Mouse (Mus musculus) ZHBTc4 (cell line): Measurements from ENCODE around the gene Snx8.

Experiments used
- DNase-seq: peaks from one replicate; pipeline ENCODE4 v3.0.0-alpha.2; 2011; ENCODE audit warnings: low read depth, low spot score

Gene Snx8

GRCm38 (mm10) chr5:140346050-140346449 lies 43.0 kb downstream of the Snx8 start:
- no peak for DNase-seq

- DNase-seq = no peak
These were observed 43.8 kb downstream of the Snx8 start for GRCm38 (mm10) chr5:140345244-140345643.

DNA sequence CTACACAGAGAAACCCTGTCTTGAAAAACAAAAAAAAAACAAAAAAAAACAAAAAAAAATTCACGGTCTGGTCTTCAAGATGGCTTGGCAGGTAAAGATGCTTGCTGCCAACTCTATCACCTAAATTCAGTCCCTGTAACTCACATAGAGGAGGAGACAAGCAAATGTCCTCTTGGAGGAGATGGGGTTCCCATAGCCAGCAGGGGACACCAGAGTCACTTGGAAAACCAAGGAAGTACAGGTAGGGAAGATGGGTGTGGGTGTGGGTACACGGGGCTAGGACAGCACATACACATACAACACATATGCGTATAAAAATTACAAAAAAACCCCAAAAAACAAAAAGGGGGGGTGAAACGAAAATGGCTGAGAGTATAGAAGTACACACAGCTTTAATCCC lies 46.2 kb downstream of the Snx8 start:
- no peak for DNase-seq

- DNase-seq = no peak
These were observed 49.2 kb downstream of the Snx8 start for GRCm38 (mm10) chr5:140339836-140340235.

GRCm38 (mm10) chr5:140338779-140339178 lies 50.3 kb downstream of the Snx8 start:
- DNase-seq = peak; percentile 47

DNA sequence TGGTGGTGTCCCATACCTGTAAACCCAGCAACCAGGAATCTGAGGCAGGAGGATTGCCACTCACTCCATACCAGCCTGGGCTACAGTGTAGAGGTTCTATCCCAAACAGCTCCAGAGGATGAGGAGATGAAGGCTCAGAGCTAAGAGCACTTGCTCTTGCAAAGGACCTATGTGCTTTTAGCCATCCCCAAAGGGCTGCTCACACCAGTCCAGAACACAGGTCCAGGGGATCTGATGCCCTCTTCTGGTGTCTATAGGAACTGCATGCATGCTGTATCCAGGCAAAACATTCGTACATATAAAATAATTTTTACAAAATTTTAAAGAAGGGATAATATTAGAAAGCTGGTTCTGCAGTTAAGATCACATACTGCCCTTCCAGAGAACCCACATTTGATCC lies 52.4 kb downstream of the Snx8 start:
- DNase-seq = peak; percentile 61

DNA sequence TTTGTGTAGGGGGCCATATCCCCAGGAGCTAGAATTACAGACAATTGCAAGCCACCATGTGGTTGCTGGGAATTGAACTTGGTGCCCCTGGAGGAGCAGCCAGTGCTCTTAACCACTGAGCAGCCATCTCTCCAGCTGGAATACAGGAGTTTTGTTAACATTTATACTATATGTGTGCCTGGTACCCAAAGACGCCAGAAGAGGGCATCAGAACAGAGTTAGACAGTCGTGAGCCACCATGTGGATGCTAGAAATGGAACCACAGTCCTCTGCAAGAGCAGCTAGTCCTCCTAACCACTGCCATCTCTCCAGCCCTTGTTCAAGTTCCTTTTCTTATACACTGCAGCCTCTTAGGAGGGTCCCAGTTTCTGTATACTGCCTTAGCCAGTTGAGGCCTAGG lies 55.4 kb downstream of the Snx8 start:
- peak; percentile 74 for DNase-seq

- DNase-seq = peak; percentile 76
These were observed 56.5 kb downstream of the Snx8 start for GRCm38 (mm10) chr5:140332519-140332918.

DNA sequence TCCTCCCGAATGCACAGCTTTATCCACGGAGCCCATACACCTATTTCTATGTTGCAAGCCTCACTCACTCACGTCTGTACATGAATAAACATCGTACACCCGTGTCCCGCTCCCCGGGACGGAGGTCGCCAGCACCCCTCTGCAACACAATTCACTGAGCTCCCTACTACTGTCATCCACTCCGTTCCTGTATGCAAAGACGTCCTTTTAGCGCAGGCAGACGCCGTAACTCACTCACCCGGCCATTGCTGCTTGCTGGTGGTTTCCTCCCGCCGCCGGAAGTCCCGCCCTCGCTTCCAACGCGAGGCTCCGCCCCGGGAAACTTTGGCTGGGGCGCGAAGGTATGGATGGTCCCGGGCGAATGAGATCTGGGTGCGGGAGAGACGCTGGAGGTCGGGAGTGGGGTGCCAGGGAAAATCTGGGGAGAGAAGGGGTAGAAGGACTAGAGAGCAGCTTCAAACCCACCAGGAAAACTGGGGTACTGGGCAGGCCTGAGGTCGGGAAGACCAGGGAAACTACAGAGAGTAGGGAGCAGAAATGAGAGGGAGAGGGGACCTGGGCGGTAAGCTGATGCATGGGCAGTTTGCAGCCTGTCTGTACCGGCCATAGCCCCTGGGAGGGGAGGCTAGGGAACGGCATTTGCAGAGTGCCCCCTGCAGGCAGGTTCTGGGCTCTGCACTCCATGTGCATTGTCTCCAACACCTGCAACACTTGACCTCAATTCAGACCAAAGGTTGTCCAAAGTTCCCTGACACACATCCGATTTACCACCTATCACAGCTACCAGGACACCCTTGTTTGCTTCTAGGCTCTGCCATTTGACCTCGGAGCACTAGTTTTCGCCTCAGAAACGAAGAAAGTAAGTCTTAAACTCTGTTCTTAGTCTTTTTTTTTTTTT lies 57.2 kb downstream of the Snx8 start, which contains the start of gene Mrm2:
TSS of gene Mrm2 (minus strand) at position 284 of the 898 bp plus-strand sequence.
- peak; percentile 97 for DNase-seq

DNA sequence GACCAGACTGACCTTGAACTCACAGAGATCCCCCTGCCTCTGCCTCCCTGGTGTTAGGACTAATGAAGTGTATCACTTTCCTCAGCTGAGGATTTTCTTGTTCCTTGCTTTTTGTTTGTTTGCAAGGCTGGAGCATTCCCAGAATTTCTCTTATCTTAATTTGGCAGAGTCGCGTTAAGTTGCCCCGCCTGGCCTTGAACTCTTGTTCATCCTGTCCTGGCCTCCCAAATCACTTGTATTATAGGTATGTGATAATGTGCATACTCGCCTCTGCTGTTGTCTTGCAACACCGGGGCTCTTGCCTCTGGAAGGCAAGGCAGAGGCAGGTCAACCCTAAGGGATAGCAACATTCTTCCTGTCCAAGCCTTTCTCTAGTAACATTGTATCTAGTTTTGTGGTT lies 65.0 kb downstream of the Snx8 start:
- DNase-seq = peak; percentile 65

- no peak for DNase-seq
These were observed 67.1 kb downstream of the Snx8 start for GRCm38 (mm10) chr5:140321756-140322575.

DNA sequence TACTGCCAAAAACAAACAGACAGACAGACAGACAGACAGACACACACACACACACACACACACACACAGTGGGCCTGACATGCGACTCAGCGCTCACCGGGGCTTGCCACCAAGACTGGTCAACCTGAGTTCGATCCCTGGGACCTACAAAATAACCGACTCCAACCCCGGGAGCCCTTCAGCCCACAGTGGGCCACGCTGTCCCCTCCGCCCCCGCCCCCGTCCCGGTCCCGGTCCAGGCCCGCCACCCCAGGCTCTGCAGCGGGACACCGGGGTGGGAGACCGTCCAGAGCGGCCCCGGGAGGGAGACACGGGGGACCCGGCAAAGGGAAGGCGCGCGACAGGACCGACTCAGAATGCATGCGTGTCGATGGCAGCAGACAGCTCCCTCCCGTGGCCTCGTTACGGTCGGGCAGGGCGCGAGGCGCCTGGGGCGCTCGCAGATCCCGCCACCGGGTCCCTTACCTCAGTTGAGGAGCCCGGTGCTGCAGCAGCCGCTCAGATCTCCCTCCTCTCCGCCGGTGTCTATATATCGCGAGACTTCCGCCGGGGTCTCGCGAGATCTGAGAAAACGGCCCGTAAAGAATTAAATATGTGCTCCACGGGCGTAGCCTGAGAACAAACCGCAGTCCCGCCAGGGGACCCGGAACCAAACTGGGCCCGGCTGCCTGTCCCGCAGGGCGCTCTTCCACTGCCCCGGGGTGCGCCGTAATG lies 67.9 kb downstream of the Snx8 start, which contains the start of the genes Mad1l1 and Nudt1:
TSS of gene Mad1l1 (minus strand) at position 511 of the 714 bp plus-strand sequence.
TSS of gene Nudt1 (plus strand) at position 615 of the 714 bp plus-strand sequence.
- DNase-seq = peak; percentile 99

DNA sequence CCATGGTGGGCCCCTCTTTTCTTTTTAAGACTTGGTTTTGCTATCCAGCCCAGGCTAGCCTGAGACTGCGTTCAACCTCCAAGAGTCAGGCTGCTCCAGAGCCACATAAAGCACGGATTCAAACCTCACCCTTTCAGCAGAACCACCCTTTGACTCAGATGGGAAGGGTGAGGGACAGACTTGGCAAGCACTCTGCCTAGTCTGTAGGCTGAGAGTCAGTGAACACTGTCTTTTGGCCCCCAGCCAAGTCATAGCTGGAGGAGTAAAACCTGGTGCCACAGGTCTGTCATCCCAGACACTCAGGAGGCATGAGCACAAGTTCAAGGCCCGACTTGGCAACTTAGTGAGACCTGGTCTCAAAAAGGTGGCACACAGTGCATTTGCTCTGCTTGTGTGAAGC lies 72.3 kb downstream of the Snx8 start:
- no peak for DNase-seq

DNA sequence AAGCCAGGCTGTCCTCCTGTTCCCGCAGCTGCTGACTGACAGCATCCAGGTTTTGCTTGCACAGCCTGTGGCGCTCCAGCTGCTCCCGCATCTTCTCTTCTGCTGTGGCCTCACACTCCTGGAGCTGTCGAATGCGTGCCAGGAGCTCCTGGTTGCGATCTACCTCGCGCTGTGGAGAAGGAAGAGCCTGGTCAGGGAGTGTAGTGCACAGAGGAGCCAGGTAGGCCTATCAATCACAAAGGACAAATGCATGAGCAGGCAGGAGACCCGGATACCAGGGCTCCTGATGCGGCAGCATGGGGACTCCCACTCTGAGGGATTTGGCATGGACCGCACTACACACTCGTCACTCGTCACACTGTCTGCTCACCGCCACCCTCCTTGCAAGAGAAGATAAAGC lies 81.5 kb downstream of the Snx8 start:
- DNase-seq = no peak

- no peak for DNase-seq
These were observed 83.0 kb downstream of the Snx8 start for GRCm38 (mm10) chr5:140306016-140306415.

- DNase-seq = no peak
These were observed 90.8 kb downstream of the Snx8 start for GRCm38 (mm10) chr5:140298291-140298690.

DNA sequence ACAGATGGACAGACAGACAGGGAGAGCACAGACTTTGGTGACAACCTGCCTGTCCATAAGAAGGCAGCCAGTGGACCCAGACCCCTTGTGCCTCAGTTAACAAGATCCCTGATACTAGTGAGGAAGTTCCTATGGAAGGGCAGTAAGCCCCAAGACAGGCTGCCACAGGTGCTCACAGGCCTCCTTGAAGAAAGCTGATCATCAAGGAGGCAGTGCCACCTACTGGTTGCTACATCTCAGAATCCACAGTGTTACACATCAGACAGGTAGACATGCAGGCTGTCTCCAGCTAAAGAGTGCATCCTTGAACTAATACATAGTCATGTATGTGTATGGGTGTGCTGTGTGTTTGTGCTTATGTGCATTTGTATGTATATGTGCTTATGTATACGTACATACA lies 96.9 kb downstream of the Snx8 start:
- DNase-seq = peak; percentile 73
